ENCODE assay signal across 8 mouse cellular contexts in the genomic region with DNA sequence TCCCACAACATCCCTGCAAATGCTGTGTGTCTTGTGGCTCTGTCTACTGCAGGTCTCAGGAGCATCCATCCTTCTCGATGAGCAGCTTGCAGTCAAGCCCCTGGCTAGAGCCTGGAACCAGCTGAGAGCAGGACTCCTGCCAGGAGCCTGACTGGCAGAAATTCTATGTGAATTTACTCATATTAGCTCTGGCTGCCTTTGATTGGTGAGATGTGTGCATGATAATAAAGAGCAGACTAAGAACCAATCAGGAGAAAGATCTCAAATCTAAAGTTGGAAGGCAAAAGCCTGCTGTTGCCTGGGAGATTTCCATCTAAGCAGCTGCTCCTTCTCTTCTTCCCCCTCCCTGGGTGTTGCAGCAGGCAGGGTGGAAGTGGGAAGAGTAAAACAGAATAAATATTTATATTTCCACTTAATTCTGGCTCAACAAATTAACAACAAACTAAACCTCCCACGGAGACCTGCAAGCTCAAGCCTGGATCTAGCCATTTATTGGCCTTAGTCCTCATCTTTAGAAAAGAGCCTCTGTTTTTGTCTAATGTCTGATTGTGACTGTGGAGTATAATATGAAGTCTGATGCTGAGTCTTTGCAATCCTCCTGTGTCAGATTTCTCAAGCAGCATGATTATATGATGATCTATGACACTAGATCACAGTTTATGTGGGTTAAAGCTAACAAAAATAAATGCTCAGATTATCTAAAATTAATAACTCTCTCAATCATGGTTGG.
DNase-seq lines count a peak whose midpoint lies in the region; ATAC-seq and TF ChIP-seq lines count a peak whose summit lies in the region.

No protein-coding gene starts in this region.

- peak; percentile 0 for DNase-seq in embryonic facial prominence, embryonic 11.5 days (ENCODE audit: low spot score)
- no peak for DNase-seq in embryonic facial prominence, embryonic 10.5 days (ENCODE audit: low spot score)
- DNase-seq in brain, embryonic 14.5 days (ENCODE audit: low read depth): peak; percentile 90
- peak; percentile 48 to 49 for DNase-seq in frontal cortex, postnatal 10 days (ENCODE audit: low spot score in 2 of 2)
- peak; percentile 66 to 83 for DNase-seq in left cerebral cortex, adult 9 months (ENCODE audit: low spot score in 2 of 2)
- no peak for DNase-seq in liver
- DNase-seq in gastrocnemius, postnatal 10 days: no peak

- H3K27ac ChIP-seq in embryonic facial prominence, embryonic 11.5 days (replicated peaks; ENCODE audit: low read depth, low read length): no peak overlapping the region
- no peak overlapping the region for H3K27ac ChIP-seq in embryonic facial prominence, embryonic 10.5 days (replicated peaks)
- H3K27ac ChIP-seq in neural tube, embryonic 13.5 days (replicated peaks): peak overlapping the region; percentile 52

- no peaks in the 10 kb centered on the region for H3K4me1 ChIP-seq in embryonic facial prominence, embryonic 11.5 days (ENCODE audit: control insufficient read depth, insufficient read depth, low read length)
- H3K4me1 ChIP-seq in embryonic facial prominence, embryonic 10.5 days: no peaks in the 10 kb centered on the region
- H3K4me1 ChIP-seq in neural tube, embryonic 13.5 days (replicated peaks): peaks cover 9% of the 10 kb centered on the region; the same call in 1 of the 2 replicates

- no peak overlapping the region for H3K4me2 ChIP-seq in embryonic facial prominence, embryonic 11.5 days (ENCODE audit: low read depth, low read length)
- no peak overlapping the region for H3K4me2 ChIP-seq in neural tube, embryonic 13.5 days

- H3K9ac ChIP-seq in embryonic facial prominence, embryonic 11.5 days (replicated peaks; ENCODE audit: low read length): no peak overlapping the region
- no peak overlapping the region for H3K9ac ChIP-seq in neural tube, embryonic 13.5 days

- no peak for ATAC-seq in embryonic facial prominence, embryonic 11.5 days (replicated peaks; ENCODE audit: insufficient number of reproducible peaks, low FRiP score, low TSS enrichment, low read depth)
- peak; percentile 88 for ATAC-seq in neural tube, embryonic 13.5 days (ENCODE audit: low read depth)

- H3K4me3 ChIP-seq in embryonic facial prominence, embryonic 11.5 days (ENCODE audit: low read depth, low read length): no peak overlapping the region
- no peak overlapping the region for H3K4me3 ChIP-seq in embryonic facial prominence, embryonic 10.5 days
- H3K4me3 ChIP-seq in neural tube, embryonic 13.5 days: no peak overlapping the region

- TF ChIP-seq POLR2A in brain, embryonic 14.5 days (IDR thresholded peaks at IDR 0.05; ENCODE audit: borderline replicate concordance, extremely low read depth, insufficient read depth, insufficient read length, poor library complexity, severe bottlenecking): no peak

- H3K27me3 ChIP-seq in embryonic facial prominence, embryonic 11.5 days (ENCODE audit: control insufficient read depth, insufficient read depth, low read length): no peaks in the 10 kb centered on the region
- no peaks in the 10 kb centered on the region for H3K27me3 ChIP-seq in embryonic facial prominence, embryonic 10.5 days (replicated peaks; ENCODE audit: low read depth, poor library complexity, severe bottlenecking)
- no peaks in the 10 kb centered on the region for H3K27me3 ChIP-seq in neural tube, embryonic 13.5 days

- no peaks in the 10 kb centered on the region for H3K36me3 ChIP-seq in embryonic facial prominence, embryonic 11.5 days (replicated peaks; ENCODE audit: control insufficient read depth, insufficient read depth, low read depth, low read length)
- no peaks in the 10 kb centered on the region for H3K36me3 ChIP-seq in embryonic facial prominence, embryonic 10.5 days (replicated peaks)
- H3K36me3 ChIP-seq in neural tube, embryonic 13.5 days: no peaks in the 10 kb centered on the region

- 52% methylated on average over 2 of the region's 2 CpGs for WGBS in embryonic facial prominence, embryonic 11.5 days
- WGBS in embryonic facial prominence, embryonic 10.5 days: 56% methylated on average over 2 of the region's 2 CpGs
- WGBS in neural tube, embryonic 13.5 days: 40% methylated on average over 2 of the region's 2 CpGs

- no peaks in the 10 kb centered on the region for H3K9me3 ChIP-seq in embryonic facial prominence, embryonic 11.5 days (replicated peaks; ENCODE audit: control insufficient read depth, low read length)
- no peaks in the 10 kb centered on the region for H3K9me3 ChIP-seq in embryonic facial prominence, embryonic 10.5 days
- no peaks in the 10 kb centered on the region for H3K9me3 ChIP-seq in neural tube, embryonic 13.5 days

- no peak for TF ChIP-seq CTCF in brain, embryonic 14.5 days (IDR thresholded peaks at IDR 0.05; ENCODE audit: borderline replicate concordance, extremely low read depth, insufficient read depth, insufficient read length)

Comparison
In these comparisons a context has a peak if more than half of its experiments do, and no peak if none do; other contexts are left out.
1. DNase-seq: peak in embryonic facial prominence, embryonic 11.5 days (single experiment), brain, embryonic 14.5 days (single experiment), frontal cortex, postnatal 10 days (2 of 2) and left cerebral cortex, adult 9 months (2 of 2); none in embryonic facial prominence, embryonic 10.5 days (single experiment), liver (single experiment) and gastrocnemius, postnatal 10 days (single experiment).